Mouse (Mus musculus) embryonic facial prominence, embryonic 11.5 days (tissue): Measurements from ENCODE around the gene Masp1. TPM values are rescaled to one million over a fixed set of nuclear protein-coding genes. Genes with fewer than 3 reads are reported as not detected.
A peak's percentile ranks its signal among the peaks of the same experiment; 100 is the strongest.

Experiments
- ATAC-seq: fragments of 200-750 bp; cut with Nextera tagmentation; replicated peaks from 2 replicates; pipeline ENCODE4 v1.8.0; 2017; ENCODE audit warnings: low read depth; ENCODE audit not compliant: insufficient number of reproducible peaks, low FRiP score, low TSS enrichment
- DNase-seq: peaks from one replicate; pipeline ENCODE4 v3.0.0-alpha.2; 2015; ENCODE audit warnings: low spot score
- H3K27ac ChIP-seq: fragments of 300-500 bp; sonication (generic); replicated peaks from 2 replicates; pipeline ENCODE4 v1.5.1; 2014; ENCODE audit warnings: mild to moderate bottlenecking, low read depth, low read length, control low read depth
- H3K27me3 ChIP-seq: fragments of 300-500 bp; sonication (generic); 2 replicates; pipeline ENCODE4 v1.6.1; 2014; ENCODE audit warnings: mild to moderate bottlenecking, low read length, moderate library complexity, mixed read lengths; ENCODE audit not compliant: control insufficient read depth, insufficient read depth
- H3K36me3 ChIP-seq: fragments of 300-500 bp; sonication (generic); replicated peaks from 2 replicates; pipeline ENCODE4 v1.6.1; 2014; ENCODE audit warnings: low read depth, mild to moderate bottlenecking, low read length, moderate library complexity, mixed read lengths; ENCODE audit not compliant: control insufficient read depth, insufficient read depth
- H3K4me1 ChIP-seq: fragments of 300-500 bp; sonication (generic); 2 replicates; pipeline ENCODE4 v1.6.1; 2014; ENCODE audit warnings: low read length, mixed read lengths; ENCODE audit not compliant: control insufficient read depth, insufficient read depth
- H3K4me2 ChIP-seq: fragments of 300-500 bp; sonication (generic); 2 replicates; pipeline ENCODE4 v1.6.1; 2014; ENCODE audit warnings: low read depth, mild to moderate bottlenecking, control low read depth, low read length, moderate library complexity
- H3K4me3 ChIP-seq: fragments of 300-500 bp; sonication (generic); 2 replicates; pipeline ENCODE4 v1.5.1; 2014; ENCODE audit warnings: low read depth, low read length, control low read depth
- H3K9ac ChIP-seq: fragments of 300-500 bp; sonication (generic); replicated peaks from 2 replicates; pipeline ENCODE4 v1.6.1; 2014; ENCODE audit warnings: mild to moderate bottlenecking, control low read depth, low read length
- H3K9me3 ChIP-seq: fragments of 300-500 bp; sonication (generic); replicated peaks from 2 replicates; pipeline ENCODE4 v1.6.1; 2016; ENCODE audit warnings: mild to moderate bottlenecking, low read length, inconsistent platforms, mixed read lengths; ENCODE audit not compliant: control insufficient read depth
- WGBS: fragments of 180-500 bp; shearing (Covaris S2); extraction: QIAGEN DNeasy Blood & Tissue Kit; methylation state at CpG from one replicate; pipeline ENCODE4 v1.1.7; 2014; 5-methylcytosine and 5-hydroxymethylcytosine counted together
- polyA plus RNA-seq: library from polyadenylated mRNA; unstranded; fragments of >200 nt; fragmentation: Nextera tagmentation; extraction: Ambion mirVana; gene quantifications from 2 replicates; pipeline ENCODE4 v1.2.1, GENCODE M21; 2014

The Masp1 gene
- polyA plus RNA-seq, 1 experiment from 2014 or later, result 3.9 TPM

GRCm38 (mm10) chr16:23423825-23424224 lies 96.8 kb downstream of the Masp1 start:
- H3K4me1 ChIP-seq, result no peaks in the 10 kb centered on the region
- H3K27ac ChIP-seq, result no peak overlapping the region
- no peak for DNase-seq
- H3K36me3 ChIP-seq, result no peaks in the 10 kb centered on the region
- 66% methylated on average over 5 of the region's 5 CpGs for WGBS
- ATAC-seq, result no peak
- H3K4me2 ChIP-seq, result no peak overlapping the region
- H3K27me3 ChIP-seq, result no peaks in the 10 kb centered on the region
- no peak overlapping the region for H3K9ac ChIP-seq
- no peaks in the 10 kb centered on the region for H3K9me3 ChIP-seq
- H3K4me3 ChIP-seq, result no peak overlapping the region

- Histone ChIP-seq H3K4me2 (no peak overlapping the region), H3K4me3 (no peak overlapping the region), H3K27me3 (no peaks in the 10 kb centered on the region), H3K36me3 (no peaks in the 10 kb centered on the region), H3K4me1 (no peaks in the 10 kb centered on the region; the same call in 1 of the 2 replicates), H3K9ac (no peak overlapping the region), H3K27ac (no peak overlapping the region), H3K9me3 (no peaks in the 10 kb centered on the region)
- DNase-seq (no peak), ATAC-seq (no peak)
- WGBS, result 86% methylated on average over 8 of the region's 8 CpGs
These were observed 101.0 kb downstream of the Masp1 start for GRCm38 (mm10) chr16:23419565-23420085.

- H3K9ac ChIP-seq, result no peak overlapping the region
- no peak for ATAC-seq
- WGBS, result 59% methylated on average over 13 of the region's 13 CpGs
These were observed 103.0 kb downstream of the Masp1 start for GRCm38 (mm10) chr16:23417456-23418240.

GRCm38 (mm10) chr16:23416657-23417293 lies 103.8 kb downstream of the Masp1 start:
- ATAC-seq (peak; percentile 63; the same call in 1 of the 2 replicates), DNase-seq (peak; percentile 29)
- no peak overlapping the region for H3K9ac ChIP-seq
- 27% methylated on average over 9 of the region's 9 CpGs for WGBS
- H3K4me3 ChIP-seq, result no peak overlapping the region
- no peak overlapping the region; the same call in 1 of the 2 replicates for H3K27ac ChIP-seq
- H3K4me2 ChIP-seq, result peak overlapping the region; percentile 5; the same call in 1 of the 2 replicates
- H3K4me1 ChIP-seq, result no peaks in the 10 kb centered on the region; the same call in 1 of the 2 replicates
- no peaks in the 10 kb centered on the region for H3K27me3 ChIP-seq
- no peaks in the 10 kb centered on the region for H3K36me3 ChIP-seq
- H3K9me3 ChIP-seq, result no peaks in the 10 kb centered on the region

More at GRCm38 (mm10) chr16:23417456-23418240, 103.0 kb downstream of the Masp1 start:
- H3K27me3 ChIP-seq, result no peaks in the 10 kb centered on the region
- H3K4me2 ChIP-seq, result no peak overlapping the region
- H3K4me3 ChIP-seq, result no peak overlapping the region
- DNase-seq, result no peak
- no peaks in the 10 kb centered on the region for H3K9me3 ChIP-seq
- no peaks in the 10 kb centered on the region for H3K36me3 ChIP-seq
- H3K27ac ChIP-seq, result no peak overlapping the region
- H3K4me1 ChIP-seq, result no peaks in the 10 kb centered on the region; the same call in 1 of the 2 replicates

- Histone ChIP-seq H3K4me2 (no peak overlapping the region), H3K9me3 (no peaks in the 10 kb centered on the region), H3K27me3 (no peaks in the 10 kb centered on the region), H3K4me1 (no peaks in the 10 kb centered on the region; the same call in 1 of the 2 replicates), H3K36me3 (no peaks in the 10 kb centered on the region), H3K4me3 (no peak overlapping the region), H3K27ac (no peak overlapping the region; the same call in 1 of the 2 replicates), H3K9ac (no peak overlapping the region)
- no peak for ATAC-seq
- DNase-seq, result peak; percentile 68
- WGBS, result 22% methylated on average over 10 of the region's 10 CpGs
These were observed 104.4 kb downstream of the Masp1 start for GRCm38 (mm10) chr16:23416261-23416656.

GRCm38 (mm10) chr16:23412930-23413329 lies 107.7 kb downstream of the Masp1 start:
- WGBS, result 87% methylated on average over 6 of the region's 6 CpGs
- no peak for DNase-seq

GRCm38 (mm10) chr16:23403008-23403755 lies 117.4 kb downstream of the Masp1 start:
- H3K9me3 ChIP-seq, result no peaks in the 10 kb centered on the region
- WGBS, result 35% methylated on average over 8 of the region's 8 CpGs
- no peak overlapping the region for H3K9ac ChIP-seq
- H3K36me3 ChIP-seq, result no peaks in the 10 kb centered on the region
- peak; percentile 95 for DNase-seq
- no peak overlapping the region for H3K4me3 ChIP-seq
- 0 out of 2 replicates have a peak, but pooled peaks have one; percentile 45 for ATAC-seq
- no peaks in the 10 kb centered on the region for H3K27me3 ChIP-seq
- no peak overlapping the region for H3K27ac ChIP-seq
- no peak overlapping the region for H3K4me2 ChIP-seq
- H3K4me1 ChIP-seq, result no peaks in the 10 kb centered on the region

More at GRCm38 (mm10) chr16:23412930-23413329, 107.7 kb downstream of the Masp1 start:
- Histone ChIP-seq H3K9me3 (no peaks in the 10 kb centered on the region), H3K4me2 (no peak overlapping the region), H3K36me3 (no peaks in the 10 kb centered on the region), H3K27me3 (no peaks in the 10 kb centered on the region), H3K9ac (no peak overlapping the region), H3K27ac (no peak overlapping the region), H3K4me1 (no peaks in the 10 kb centered on the region; the same call in 1 of the 2 replicates), H3K4me3 (no peak overlapping the region)
- no peak for ATAC-seq
